Mouse (Mus musculus): ENCODE data around the gene Kcnq5.

GRCm38 (mm10) chr1:21419370-21419769 lies 542.4 kb downstream of the Kcnq5 start:
- TF ChIP-seq GATA1 (IDR thresholded peaks at IDR 0.05; ENCODE audit: low read length), result no peak
- no peak for TF ChIP-seq TAL1 (IDR thresholded peaks at IDR 0.05; ENCODE audit: low read length)

Data from erythroblast, embryonic 14.5 days (primary cell).